Mouse (Mus musculus) bone marrow macrophage, adult 2 months (primary cell): ENCODE measurements around the gene E2f6.

Experiments used
- CTCF ChIP-seq: IDR thresholded peaks from 2 replicates; pipeline ENCODE4 v1.5.1; 2012; ENCODE audit warnings: low read depth, mild to moderate bottlenecking, low read length, moderate library complexity
- POLR2A ChIP-seq: IDR thresholded peaks from 2 replicates; pipeline ENCODE4 v1.6.1; 2012; ENCODE audit warnings: mild to moderate bottlenecking, low read depth, low read length, borderline replicate concordance

GRCm38 (mm10) chr12:16872926-16873464 lies 62.2 kb downstream of the E2f6 start:
- TF ChIP-seq CTCF, result no peak
- no peak for TF ChIP-seq POLR2A
